Mouse (Mus musculus): ENCODE measurements at regions not wholly inside any gene's neighbourhood (a gene's known extent, or its start where the extent isn't known, plus 50 kb on each side); places are given as distances from the start of the nearest gene placed in this dataset.

- TF ChIP-seq CTCF (IDR thresholded peaks at IDR 0.05; ENCODE audit: low read depth) (no peak), EP300 (IDR thresholded peaks at IDR 0.05; ENCODE audit: low read depth) (no peak)
Measured at GRCm38 (mm10) chr1:119350296-119350695, 71.8 kb downstream of the Inhbb start.

All from heart, postnatal 0 days (tissue).